ENCODE assay signal across 8 mouse cellular contexts in genomic region chr1:86501559-86501958, GRCm38 (mm10). TPM values are rescaled to one million over a fixed set of nuclear protein-coding genes. Genes with fewer than 3 reads are reported as not detected.
DNase-seq lines count a peak whose midpoint lies in the region; ATAC-seq and TF ChIP-seq lines count a peak whose summit lies in the region.

No protein-coding gene starts in this region.

- in situ Hi-C loops in Patski (cut with MboI; ENCODE audit: low pct_unique_long_range_greater_than_20kb), result loop anchor here (5.0 kb wide), 2 partner anchors 36 to 59 kb away; no protein-coding TSS in a partner anchor

- H3K9ac ChIP-seq in hindbrain, embryonic 16.5 days (ENCODE audit: low read depth, low read length), result 0 out of 2 replicates have a peak overlapping the region, but pooled peaks have one; percentile 11

- DNase-seq in Patski (ENCODE audit: low read depth, low spot score), result peak; percentile 86
- DNase-seq in cerebellum, postnatal 36 days, result peak; percentile 96 to 99
- DNase-seq in gastrocnemius, adult 18-20 months (ENCODE audit: low spot score), result peak; percentile 92
- peak; percentile 90 to 96 for DNase-seq in left cerebral cortex, adult 2 months (ENCODE audit: extremely low spot score in 1 of 2, low spot score in 2 of 2)
- peak; percentile 96 to 98 for DNase-seq in right cerebral cortex, adult 2 months (ENCODE audit: low spot score in 2 of 2)
- peak; percentile 77 for DNase-seq in urinary bladder, postnatal 10 days (ENCODE audit: low spot score)

- peak overlapping the region; percentile 30 for H3K4me2 ChIP-seq in hindbrain, embryonic 16.5 days (ENCODE audit: low read length)

- ATAC-seq in Patski, result no peak
- ATAC-seq in hindbrain, embryonic 16.5 days, result peak; percentile 0; the same call in 1 of the 2 replicates
- ATAC-seq in megakaryocyte, adult 5-6 weeks (ENCODE audit: poor library complexity, severe bottlenecking), result peak; percentile 34

- CTCF ChIA-PET in Patski (lab: Charles Lee), result interaction anchor here (0.8 to 25.4 kb wide), 11 partner anchors 10 to 62 kb away, joined by 3 to 307 read pairs (median 3); partner anchors contain the start of gene Ptma

- no peak overlapping the region for H3K4me3 ChIP-seq in hindbrain, embryonic 16.5 days (ENCODE audit: low read length)
- H3K4me3 ChIP-seq in left cerebral cortex, adult 2 months, result no peak overlapping the region

- no peaks in the 10 kb centered on the region for H3K36me3 ChIP-seq in hindbrain, embryonic 16.5 days (ENCODE audit: control insufficient read depth, insufficient read depth, low read length)

- H3K9me3 ChIP-seq in hindbrain, embryonic 16.5 days (ENCODE audit: control insufficient read depth, low read length), result no peaks in the 10 kb centered on the region

- peak overlapping the region; percentile 66 for H3K27ac ChIP-seq in hindbrain, embryonic 16.5 days (ENCODE audit: low read depth, low read length)
- peak overlapping the region; percentile 86 for H3K27ac ChIP-seq in left cerebral cortex, adult 2 months

- POLR2A ChIA-PET in Patski (lab: Charles Lee), result interaction anchor here (0.9 to 2.8 kb wide), 4 partner anchors 13 to 59 kb away, joined by 3 to 15 read pairs (median 4); partner anchors contain the start of gene Ptma

- no peaks in the 10 kb centered on the region for H3K27me3 ChIP-seq in Patski
- no peaks in the 10 kb centered on the region for H3K27me3 ChIP-seq in hindbrain, embryonic 16.5 days (replicated peaks; ENCODE audit: control insufficient read depth, insufficient read depth, low read length)

- intact Hi-C loops in left cerebral cortex, adult 2 months (cut with DNase I), result loop anchor here (1.0 to 2.0 kb wide), 4 partner anchors 27 to 61 kb away; no protein-coding TSS in a partner anchor

- WGBS in hindbrain, embryonic 16.5 days, result 0% methylated on average over 4 of the region's 4 CpGs

- H3K4me1 ChIP-seq in hindbrain, embryonic 16.5 days (ENCODE audit: control insufficient read depth, insufficient read depth, low read depth, low read length), result peaks cover 43% of the 10 kb centered on the region

- no peak for TF ChIP-seq CTCF in Patski (IDR thresholded peaks at IDR 0.05)
- peak; percentile 96 for TF ChIP-seq CTCF in left cerebral cortex, adult 2 months (IDR thresholded peaks at IDR 0.05)

RNA-seq across cellular contexts. Expression of gene Ptma, which starts 25.0 kb away (rescaled TPM):
- 2,326 TPM for polyA plus RNA-seq in Patski (2021)
- 10 to 100 TPM; 64.2 to 99.0 TPM for total RNA-seq in gastrocnemius, adult 18-20 months (2021)
- polyA plus RNA-seq in hindbrain, embryonic 16.5 days (2015; fragmentation: Nextera tagmentation; extraction: Ambion mirVana), result 1,165 and 1,204 TPM in 2 replicates
- total RNA-seq in left cerebral cortex, adult 2 months (2021), result 100 to 1,000 TPM; 353 to 363 TPM
- total RNA-seq in megakaryocyte, adult 5-6 weeks (2015), result 3,234 and 3,618 TPM in 2 replicates
- 4,288 and 4,305 TPM in 2 replicates for total RNA-seq in megakaryocyte, adult 5-6 weeks (2017)

Comparison
In these comparisons a context has a peak if more than half of its experiments do, and no peak if none do; other contexts are left out.
1. RNA of gene Ptma, which starts 25.0 kb away (total RNA-seq): 3,234 to 4,305 TPM in megakaryocyte, adult 5-6 weeks; 353 to 363 TPM in left cerebral cortex, adult 2 months and 64.2 to 99.0 TPM in gastrocnemius, adult 18-20 months; every median in the first group is over 4 times any median in the second.
2. Peak in every context shown above with its lines, with median percentiles within 50 percentile points of each other: DNase-seq.